Comparison of ENCODE assay signal across 12 mouse cellular contexts in genomic region chr7:63930132-63930531, GRCm38 (mm10). TPM values are rescaled to one million over a fixed set of nuclear protein-coding genes. Genes with fewer than 3 reads are reported as not detected.
DNase-seq lines count a peak whose midpoint lies in the region; ATAC-seq lines count a peak whose summit lies in the region.
"Had no signal": no experiment of that assay in that cellular context is flagged by ENCODE, and none has a peak within 500 bp of the region (broad histone marks: within the 10 kb centered on the region; RNA-seq: fewer than 3 reads in every experiment).

No protein-coding gene starts in this region.

- ATAC-seq in heart, embryonic 12.5 days (ENCODE audit: insufficient number of reproducible peaks, low FRiP score): no peak
- ATAC-seq in activated CD4-positive, CD25-positive, alpha-beta regulatory T cell, adult 4 months: peak; percentile 67
- peak; percentile 54 for ATAC-seq in megakaryocyte progenitor cell, adult 5-6 weeks (replicated peaks; ENCODE audit: poor library complexity)
- no peak for ATAC-seq in hindbrain, embryonic 13.5 days (ENCODE audit: low FRiP score)
- ATAC-seq in midbrain, embryonic 13.5 days: no peak
- ATAC-seq in forebrain, embryonic 11.5 days (replicated peaks; ENCODE audit: low FRiP score): no peak

- H3K4me2 ChIP-seq in heart, embryonic 12.5 days: no peak overlapping the region
- H3K4me2 ChIP-seq in hindbrain, embryonic 13.5 days: no peak overlapping the region
- no peak overlapping the region for H3K4me2 ChIP-seq in midbrain, embryonic 13.5 days (replicated peaks)
- no peak overlapping the region for H3K4me2 ChIP-seq in forebrain, embryonic 11.5 days (ENCODE audit: low read depth, low read length, severe bottlenecking)
- H3K4me2 ChIP-seq: limb, embryonic 13.5 days; neural tube, embryonic 13.5 days had no signal

- DNase-seq in heart, adult 18-20 months: peak; percentile 18 to 43
- DNase-seq in A20 (ENCODE audit: low read depth, low spot score): peak; percentile 43
- no peak for DNase-seq in forebrain, embryonic 11.5 days (ENCODE audit: low spot score)
- DNase-seq: layer of hippocampus, adult 9-11 months had no signal

- H3K27me3 ChIP-seq in heart, embryonic 12.5 days (replicated peaks): no peaks in the 10 kb centered on the region
- H3K27me3 ChIP-seq in hindbrain, embryonic 13.5 days: no peaks in the 10 kb centered on the region
- H3K27me3 ChIP-seq in midbrain, embryonic 13.5 days: no peaks in the 10 kb centered on the region
- H3K27me3 ChIP-seq in forebrain, embryonic 11.5 days (ENCODE audit: control insufficient read depth, insufficient read depth, low read length): no peaks in the 10 kb centered on the region
- H3K27me3 ChIP-seq: limb, embryonic 13.5 days; neural tube, embryonic 13.5 days had no signal

- no peak overlapping the region for H3K9ac ChIP-seq in heart, embryonic 12.5 days
- no peak overlapping the region for H3K9ac ChIP-seq in hindbrain, embryonic 13.5 days
- no peak overlapping the region for H3K9ac ChIP-seq in midbrain, embryonic 13.5 days (replicated peaks)
- no peak overlapping the region for H3K9ac ChIP-seq in forebrain, embryonic 11.5 days (ENCODE audit: low read length)
- H3K9ac ChIP-seq: limb, embryonic 13.5 days; neural tube, embryonic 13.5 days had no signal

- 90% methylated on average over 3 of the region's 3 CpGs for WGBS in heart, embryonic 12.5 days
- WGBS in hindbrain, embryonic 13.5 days: 92% methylated on average over 3 of the region's 3 CpGs
- 95% methylated on average over 3 of the region's 3 CpGs for WGBS in midbrain, embryonic 13.5 days
- 90% methylated on average over 3 of the region's 3 CpGs for WGBS in forebrain, embryonic 11.5 days

- H3K4me1 ChIP-seq in heart, embryonic 12.5 days (replicated peaks): peaks cover 34% of the 10 kb centered on the region
- peaks cover 47% of the 10 kb centered on the region for H3K4me1 ChIP-seq in hindbrain, embryonic 13.5 days (replicated peaks)
- peaks cover 40% of the 10 kb centered on the region for H3K4me1 ChIP-seq in midbrain, embryonic 13.5 days (replicated peaks)
- peaks cover 6% of the 10 kb centered on the region; the same call in 1 of the 2 replicates for H3K4me1 ChIP-seq in forebrain, embryonic 11.5 days (replicated peaks; ENCODE audit: control insufficient read depth, insufficient read depth, low read length)

- no peak overlapping the region for H3K27ac ChIP-seq in heart, embryonic 12.5 days (ENCODE audit: poor library complexity, severe bottlenecking)
- no peak overlapping the region for H3K27ac ChIP-seq in hindbrain, embryonic 13.5 days
- no peak overlapping the region for H3K27ac ChIP-seq in midbrain, embryonic 13.5 days
- H3K27ac ChIP-seq in forebrain, embryonic 11.5 days (ENCODE audit: low read depth, low read length): no peak overlapping the region
- H3K27ac ChIP-seq: limb, embryonic 13.5 days; neural tube, embryonic 13.5 days had no signal

- H3K36me3 ChIP-seq in heart, embryonic 12.5 days: no peaks in the 10 kb centered on the region
- no peaks in the 10 kb centered on the region for H3K36me3 ChIP-seq in hindbrain, embryonic 13.5 days
- no peaks in the 10 kb centered on the region for H3K36me3 ChIP-seq in midbrain, embryonic 13.5 days
- H3K36me3 ChIP-seq in forebrain, embryonic 11.5 days (ENCODE audit: control insufficient read depth, insufficient read depth, low read length): no peaks in the 10 kb centered on the region
- H3K36me3 ChIP-seq: limb, embryonic 13.5 days; neural tube, embryonic 13.5 days had no signal

- no peaks in the 10 kb centered on the region for H3K9me3 ChIP-seq in heart, embryonic 12.5 days (replicated peaks)
- no peaks in the 10 kb centered on the region for H3K9me3 ChIP-seq in hindbrain, embryonic 13.5 days
- no peaks in the 10 kb centered on the region for H3K9me3 ChIP-seq in midbrain, embryonic 13.5 days
- H3K9me3 ChIP-seq in forebrain, embryonic 11.5 days (ENCODE audit: control insufficient read depth, low read length): no peaks in the 10 kb centered on the region
- H3K9me3 ChIP-seq: limb, embryonic 13.5 days; neural tube, embryonic 13.5 days had no signal

- no peak overlapping the region for H3K4me3 ChIP-seq in heart, embryonic 12.5 days
- H3K4me3 ChIP-seq in hindbrain, embryonic 13.5 days: no peak overlapping the region
- no peak overlapping the region for H3K4me3 ChIP-seq in midbrain, embryonic 13.5 days (replicated peaks)
- no peak overlapping the region for H3K4me3 ChIP-seq in forebrain, embryonic 11.5 days (ENCODE audit: low read depth, low read length)
- H3K4me3 ChIP-seq: limb, embryonic 13.5 days; neural tube, embryonic 13.5 days had no signal

RNA-seq across cellular contexts. Expression of gene Klf13, which starts 8.6 kb away (rescaled TPM):
- total RNA-seq in heart, adult 18-20 months (2021): 10 to 100 TPM; 42.9 to 59.3 TPM
- 16.7 and 17.4 TPM in 2 replicates for polyA plus RNA-seq in heart, embryonic 12.5 days (2016; fragmentation: Nextera tagmentation; extraction: Ambion mirVana)
- 100 to 1,000 TPM; 153 to 178 TPM for polyA plus RNA-seq in activated CD4-positive, CD25-positive, alpha-beta regulatory T cell, adult 4 months (2017; shearing (Covaris generic))
- 37.6 and 46.3 TPM in 2 replicates for total RNA-seq in megakaryocyte progenitor cell, adult 5-6 weeks (2015)
- 16.9 and 24.3 TPM in 2 replicates for total RNA-seq in megakaryocyte progenitor cell, adult 5-6 weeks (2017)
- polyA plus RNA-seq in hindbrain, embryonic 13.5 days (2015; fragmentation: Nextera tagmentation; extraction: Ambion mirVana): 25.7 and 26.9 TPM in 2 replicates
- 24.4 and 24.7 TPM in 2 replicates for polyA plus RNA-seq in midbrain, embryonic 13.5 days (2015; fragmentation: Nextera tagmentation; extraction: Ambion mirVana)
- polyA plus RNA-seq in forebrain, embryonic 11.5 days (2014; fragmentation: Nextera tagmentation; extraction: Ambion mirVana): 26.6 and 28.1 TPM in 2 replicates

RNA-seq across cellular contexts. Expression of gene E030018B13Rik, which starts 13.5 kb away (rescaled TPM):
- total RNA-seq in heart, adult 18-20 months (2021): not detected
- polyA plus RNA-seq in heart, embryonic 12.5 days (2016; fragmentation: Nextera tagmentation; extraction: Ambion mirVana): not detected in 2 replicates
- polyA plus RNA-seq in activated CD4-positive, CD25-positive, alpha-beta regulatory T cell, adult 4 months (2017; shearing (Covaris generic)): under 1 TPM in 1 of 2 experiments, not detected in 1; 0.56 TPM
- total RNA-seq in megakaryocyte progenitor cell, adult 5-6 weeks (2015): not detected in 2 replicates
- total RNA-seq in megakaryocyte progenitor cell, adult 5-6 weeks (2017): not detected in 2 replicates
- 0.19 TPM in 1 of 2 replicates, not detected in the other for polyA plus RNA-seq in hindbrain, embryonic 13.5 days (2015; fragmentation: Nextera tagmentation; extraction: Ambion mirVana)
- polyA plus RNA-seq in midbrain, embryonic 13.5 days (2015; fragmentation: Nextera tagmentation; extraction: Ambion mirVana): 0.22 and 0.27 TPM in 2 replicates
- not detected in 2 replicates for polyA plus RNA-seq in forebrain, embryonic 11.5 days (2014; fragmentation: Nextera tagmentation; extraction: Ambion mirVana)
- polyA plus RNA-seq: kidney, adult 2 months had no signal

Comparison
In these comparisons a context has a peak if more than half of its experiments do, and no peak if none do; other contexts are left out.
1. ATAC-seq: peak in activated CD4-positive, CD25-positive, alpha-beta regulatory T cell, adult 4 months (single experiment) and megakaryocyte progenitor cell, adult 5-6 weeks (single experiment); none in heart, embryonic 12.5 days (single experiment), hindbrain, embryonic 13.5 days (single experiment), midbrain, embryonic 13.5 days (single experiment) and forebrain, embryonic 11.5 days (single experiment).